Mouse (Mus musculus): ENCODE measurements around the gene Adcy4. TPM values are rescaled to one million over a fixed set of nuclear protein-coding genes. Genes with fewer than 3 reads are reported as not detected.
A peak's percentile ranks its signal among the peaks of the same experiment; 100 is the strongest.
"Not testable (repeated sequence)": the region's sequence is repeated elsewhere in the genome, so short reads cannot be mapped to it uniquely, and the experiment has no call there.

The Adcy4 gene
- polyA plus RNA-seq, 1 experiment from 2014 or later = 6.5 TPM

- 11% methylated on average over 52 of the region's 52 CpGs for WGBS
- peak overlapping the region; percentile 92 for H3K4me2 ChIP-seq (ENCODE audit: low read depth, low read length)
- no peaks in the 10 kb centered on the region for H3K9me3 ChIP-seq (ENCODE audit: control insufficient read depth, low read length)
- ATAC-seq = peak; percentile 68
- H3K36me3 ChIP-seq (ENCODE audit: control insufficient read depth, insufficient read depth, low read length) = no peaks in the 10 kb centered on the region
- no peak overlapping the region for H3K27ac ChIP-seq (ENCODE audit: low read length)
- H3K4me1 ChIP-seq (ENCODE audit: control insufficient read depth, insufficient read depth, low read length) = peaks cover 14% of the 10 kb centered on the region
- peak overlapping the region; percentile 71 for H3K9ac ChIP-seq (ENCODE audit: low read depth, low read length)
- H3K27me3 ChIP-seq (replicated peaks; ENCODE audit: control insufficient read depth, insufficient read depth, low read length) = peaks cover 11% of the 10 kb centered on the region
- H3K4me3 ChIP-seq (ENCODE audit: low read length) = peak overlapping the region; percentile 45
These were observed 16.1 kb downstream of the Adcy4 start for GRCm38 (mm10) chr14:55767519-55768414.

DNA sequence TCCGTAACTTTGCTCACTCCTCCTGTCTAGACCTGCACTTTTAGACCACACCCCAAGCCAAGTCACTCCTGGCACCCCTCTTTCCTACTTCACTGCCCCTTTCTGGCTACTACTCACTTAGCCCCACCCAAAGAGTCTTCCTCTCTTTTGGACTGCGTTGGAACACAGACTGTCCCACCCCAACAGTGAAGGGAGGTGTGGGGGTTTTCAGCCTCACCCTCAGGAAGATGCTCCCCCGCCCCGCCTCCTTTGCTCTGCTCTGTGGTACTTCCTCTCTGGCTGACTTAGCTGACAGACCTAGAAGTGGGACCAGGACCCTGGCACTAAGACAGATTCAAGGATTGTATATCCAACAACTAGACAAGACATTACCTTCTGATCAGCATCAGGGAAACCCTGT is 18.2 kb downstream of the Adcy4 start, which contains the start of gene Ltb4r1:
Ltb4r1 (plus strand) TSS at position 267 of the 400 bp plus-strand sequence.
- whole genome bisulfite sequencing = 63% methylated on average over 4 of the region's 4 CpGs
- no peak for ATAC-seq
- Histone ChIP-seq H3K4me3 (ENCODE audit: low read length) (no peak within 1 kb of the TSS), H3K9me3 (ENCODE audit: control insufficient read depth, low read length) (no peaks in the 10 kb centered on the region), H3K4me2 (ENCODE audit: low read depth, low read length) (no peak within 1 kb of the TSS), H3K27me3 (replicated peaks; ENCODE audit: control insufficient read depth, insufficient read depth, low read length) (peaks cover 22% of the 10 kb centered on the region), H3K9ac (ENCODE audit: low read depth, low read length) (no peak within 1 kb of the TSS), H3K27ac (ENCODE audit: low read length) (no peak within 1 kb of the TSS), H3K36me3 (ENCODE audit: control insufficient read depth, insufficient read depth, low read length) (no peaks in the 10 kb centered on the region), H3K4me1 (ENCODE audit: control insufficient read depth, insufficient read depth, low read length) (peaks cover 22% of the 10 kb centered on the region)

GRCm38 (mm10) chr14:55763166-55763565 is 20.7 kb downstream of the Adcy4 start:
- ATAC-seq = no peak
- H3K27me3 ChIP-seq (replicated peaks; ENCODE audit: control insufficient read depth, insufficient read depth, low read length) = peaks cover 23% of the 10 kb centered on the region
- no peaks in the 10 kb centered on the region for H3K9me3 ChIP-seq (ENCODE audit: control insufficient read depth, low read length)
- H3K4me2 ChIP-seq (ENCODE audit: low read depth, low read length) = 0 out of 2 replicates have a peak overlapping the region, but pooled peaks have one; percentile 100
- H3K9ac ChIP-seq (ENCODE audit: low read depth, low read length) = no peak overlapping the region
- peak overlapping the region; percentile 1; the same call in 1 of the 2 replicates for H3K27ac ChIP-seq (ENCODE audit: low read length)
- H3K36me3 ChIP-seq (ENCODE audit: control insufficient read depth, insufficient read depth, low read length) = no peaks in the 10 kb centered on the region
- H3K4me1 ChIP-seq (ENCODE audit: control insufficient read depth, insufficient read depth, low read length) = peaks cover 23% of the 10 kb centered on the region
- no peak overlapping the region for H3K4me3 ChIP-seq (ENCODE audit: low read length)
- 63% methylated on average over 7 of the region's 7 CpGs for WGBS

DNA sequence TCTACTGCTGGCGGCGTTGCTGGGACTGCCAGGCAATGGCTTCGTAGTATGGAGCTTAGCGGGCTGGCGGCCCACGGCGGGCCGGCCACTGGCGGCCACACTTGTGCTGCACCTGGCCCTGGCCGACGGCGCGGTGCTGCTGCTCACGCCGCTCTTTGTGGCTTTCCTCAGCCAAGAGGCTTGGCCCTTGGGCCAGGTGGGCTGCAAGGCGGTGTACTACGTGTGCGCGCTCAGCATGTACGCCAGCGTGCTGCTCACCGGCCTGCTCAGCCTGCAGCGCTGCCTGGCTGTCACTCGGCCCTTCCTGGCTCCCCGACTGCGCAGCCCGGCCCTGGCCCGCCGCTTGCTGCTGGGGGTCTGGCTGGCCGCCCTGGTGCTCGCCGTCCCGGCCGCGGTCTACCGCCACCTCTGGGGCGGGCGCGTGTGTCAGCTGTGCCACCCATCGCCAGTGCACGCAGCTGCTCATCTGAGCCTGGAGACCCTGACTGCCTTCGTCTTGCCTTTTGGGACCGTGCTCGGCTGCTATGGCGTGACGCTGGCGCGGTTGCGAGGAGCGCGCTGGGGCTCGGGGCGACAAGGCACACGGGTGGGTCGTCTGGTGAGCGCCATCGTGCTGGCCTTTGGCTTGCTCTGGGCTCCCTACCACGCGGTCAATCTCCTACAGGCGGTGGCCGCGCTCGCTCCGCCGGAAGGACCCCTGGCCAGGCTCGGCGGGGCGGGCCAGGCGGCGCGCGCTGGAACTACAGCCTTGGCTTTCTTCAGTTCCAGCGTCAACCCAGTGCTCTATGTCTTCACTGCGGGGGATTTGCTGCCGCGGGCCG is 21.7 kb downstream of the Adcy4 start:
- peaks cover 19% of the 10 kb centered on the region for H3K4me1 ChIP-seq (ENCODE audit: control insufficient read depth, insufficient read depth, low read length)
- peak; percentile 52 for ATAC-seq
- H3K27ac ChIP-seq (ENCODE audit: low read length) = peak overlapping the region; percentile 1
- H3K27me3 ChIP-seq (replicated peaks; ENCODE audit: control insufficient read depth, insufficient read depth, low read length) = peaks cover 18% of the 10 kb centered on the region
- H3K4me3 ChIP-seq (ENCODE audit: low read length) = peak overlapping the region; percentile 66
- H3K9me3 ChIP-seq (ENCODE audit: control insufficient read depth, low read length) = no peaks in the 10 kb centered on the region
- no peaks in the 10 kb centered on the region for H3K36me3 ChIP-seq (ENCODE audit: control insufficient read depth, insufficient read depth, low read length)
- peak overlapping the region; percentile 84 for H3K9ac ChIP-seq (ENCODE audit: low read depth, low read length)
- H3K4me2 ChIP-seq (ENCODE audit: low read depth, low read length) = peak overlapping the region; percentile 100
- WGBS = under 1% methylated on average over 77 of the region's 77 CpGs

DNA sequence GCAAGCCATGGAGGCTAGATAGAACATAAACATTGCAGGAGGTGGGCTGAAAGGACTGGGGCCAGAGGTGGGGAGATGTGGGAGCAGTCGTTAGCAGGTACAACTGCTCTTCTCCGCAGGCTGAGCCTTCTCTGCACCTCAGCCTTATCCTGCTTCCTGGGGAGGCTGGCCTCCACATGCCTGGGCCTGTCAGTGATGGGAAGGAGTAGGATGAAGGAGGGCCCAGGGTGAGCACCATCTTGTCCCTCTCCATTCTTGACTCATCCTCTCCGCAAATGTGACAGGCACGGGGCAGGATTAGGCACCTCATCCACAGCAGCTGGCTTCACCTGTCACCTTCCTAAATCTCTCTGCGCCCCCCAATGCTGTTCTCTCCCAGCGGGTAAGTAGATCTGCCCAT is 22.7 kb downstream of the Adcy4 start, which contains the start of gene Ltb4r2:
Ltb4r2 (plus strand) TSS at position 266 of the 400 bp plus-strand sequence.
- Histone ChIP-seq H3K4me2 (ENCODE audit: low read depth, low read length) (peak within 1 kb of the TSS; percentile 100), H3K36me3 (ENCODE audit: control insufficient read depth, insufficient read depth, low read length) (no peaks in the 10 kb centered on the region), H3K9ac (ENCODE audit: low read depth, low read length) (peak within 1 kb of the TSS; percentile 84), H3K4me1 (ENCODE audit: control insufficient read depth, insufficient read depth, low read length) (peaks cover 19% of the 10 kb centered on the region), H3K9me3 (ENCODE audit: control insufficient read depth, low read length) (no peaks in the 10 kb centered on the region), H3K27me3 (replicated peaks; ENCODE audit: control insufficient read depth, insufficient read depth, low read length) (peaks cover 16% of the 10 kb centered on the region), H3K27ac (ENCODE audit: low read length) (peak within 1 kb of the TSS; percentile 1), H3K4me3 (ENCODE audit: low read length) (peak within 1 kb of the TSS; percentile 66)
- WGBS = 75% methylated on average over 6 of the region's 6 CpGs
- no peak for ATAC-seq

GRCm38 (mm10) chr14:55760156-55760555 is 23.7 kb downstream of the Adcy4 start:
- Histone ChIP-seq H3K4me1 (ENCODE audit: control insufficient read depth, insufficient read depth, low read length) (peaks cover 19% of the 10 kb centered on the region), H3K4me2 (ENCODE audit: low read depth, low read length) (peak overlapping the region; percentile 31), H3K4me3 (ENCODE audit: low read length) (peak overlapping the region; percentile 18), H3K9ac (ENCODE audit: low read depth, low read length) (peak overlapping the region; percentile 22; the same call in 1 of the 2 replicates), H3K27me3 (replicated peaks; ENCODE audit: control insufficient read depth, insufficient read depth, low read length) (peaks cover 12% of the 10 kb centered on the region)
- H3K9me3 ChIP-seq (ENCODE audit: control insufficient read depth, low read length); H3K27ac ChIP-seq (ENCODE audit: low read length); H3K36me3 ChIP-seq (ENCODE audit: control insufficient read depth, insufficient read depth, low read length): not testable (repeated sequence)
- WGBS = 2% methylated on average over 6 of the region's 6 CpGs
- peak; percentile 10; the same call in 1 of the 2 replicates for ATAC-seq

DNA sequence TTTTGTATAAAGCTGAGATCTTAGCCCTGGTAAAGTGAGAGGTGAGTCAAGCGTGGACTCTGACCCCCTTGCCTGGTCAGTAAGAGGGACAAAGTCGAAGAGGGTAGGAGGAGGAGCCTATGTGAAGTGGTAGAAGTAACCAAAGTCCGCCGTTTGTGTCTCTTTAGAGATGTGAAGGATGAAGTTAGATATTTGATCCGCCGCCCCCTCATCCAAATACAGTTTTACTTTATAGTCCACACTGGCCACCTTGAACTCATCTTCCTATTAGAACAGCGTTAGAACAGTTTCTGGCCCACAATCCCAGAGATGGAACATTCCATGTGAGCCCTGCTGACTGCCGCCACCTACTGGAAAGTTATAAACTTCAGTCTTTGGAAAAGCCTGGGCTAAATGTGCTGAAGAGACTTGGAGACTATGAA is 25.5 kb downstream of the Adcy4 start, which contains the start of gene Cideb:
Cideb (minus strand) TSS at position 96 of the 422 bp plus-strand sequence.
- no peaks in the 10 kb centered on the region for H3K9me3 ChIP-seq (ENCODE audit: control insufficient read depth, low read length)
- peak within 1 kb of the TSS; percentile 40 for H3K4me2 ChIP-seq (ENCODE audit: low read depth, low read length)
- ATAC-seq = peak; percentile 81
- H3K4me3 ChIP-seq (ENCODE audit: low read length) = peak within 1 kb of the TSS; percentile 37
- H3K9ac ChIP-seq (ENCODE audit: low read depth, low read length) = peak within 1 kb of the TSS; percentile 55
- 12% methylated on average over 8 of the region's 8 CpGs for WGBS
- H3K27me3 ChIP-seq (replicated peaks; ENCODE audit: control insufficient read depth, insufficient read depth, low read length) = peaks cover 12% of the 10 kb centered on the region
- H3K27ac ChIP-seq (ENCODE audit: low read length) = peak within 1 kb of the TSS; percentile 88
- peaks cover 14% of the 10 kb centered on the region for H3K36me3 ChIP-seq (ENCODE audit: control insufficient read depth, insufficient read depth, low read length)
- H3K4me1 ChIP-seq (ENCODE audit: control insufficient read depth, insufficient read depth, low read length) = peaks cover 19% of the 10 kb centered on the region

DNA sequence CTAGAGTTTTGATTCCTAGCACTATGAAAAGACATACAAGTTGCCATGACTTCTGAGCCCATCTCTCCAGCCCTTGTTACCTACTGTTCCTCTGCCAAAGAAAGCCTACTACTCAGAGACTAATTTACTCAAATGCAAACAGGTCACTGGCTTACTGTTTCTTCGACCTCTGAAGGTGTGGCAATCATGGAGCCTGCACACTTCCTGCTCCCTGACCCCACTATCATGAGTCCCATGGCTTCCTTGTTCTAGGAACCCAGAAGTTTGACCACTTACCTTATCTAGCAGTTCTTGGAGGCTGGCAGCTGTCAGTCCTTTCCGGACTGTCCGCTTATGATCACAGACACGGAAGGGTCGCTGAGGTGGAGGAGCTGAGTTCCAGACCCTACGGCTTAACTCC is 26.3 kb downstream of the Adcy4 start:
- H3K9me3 ChIP-seq (ENCODE audit: control insufficient read depth, low read length) = no peaks in the 10 kb centered on the region
- H3K4me3 ChIP-seq (ENCODE audit: low read length) = peak overlapping the region; percentile 37
- ATAC-seq = peak; percentile 27
- H3K9ac ChIP-seq (ENCODE audit: low read depth, low read length) = peak overlapping the region; percentile 55
- H3K4me1 ChIP-seq (ENCODE audit: control insufficient read depth, insufficient read depth, low read length) = peaks cover 15% of the 10 kb centered on the region
- peak overlapping the region; percentile 40 for H3K4me2 ChIP-seq (ENCODE audit: low read depth, low read length)
- WGBS = 69% methylated on average over 6 of the region's 6 CpGs
- H3K27ac ChIP-seq (ENCODE audit: low read length) = peak overlapping the region; percentile 88
- peaks cover 18% of the 10 kb centered on the region for H3K36me3 ChIP-seq (ENCODE audit: control insufficient read depth, insufficient read depth, low read length)
- peaks cover 12% of the 10 kb centered on the region for H3K27me3 ChIP-seq (replicated peaks; ENCODE audit: control insufficient read depth, insufficient read depth, low read length)

Measured in intestine, embryonic 16.5 days (tissue).